Mouse (Mus musculus): ENCODE data around the gene 4930544D05Rik. TPM values are rescaled to one million over a fixed set of nuclear protein-coding genes. Genes with fewer than 3 reads are reported as not detected.

4930544D05Rik gene
- polyA plus RNA-seq, 1 experiment from 2014 or later: not detected

GRCm38 (mm10) chr11:70591733-70592132 lies 23.9 kb upstream of the 4930544D05Rik start:
- Histone ChIP-seq H3K27ac (ENCODE audit: low read depth) (no peak overlapping the region), H3K36me3 (ENCODE audit: control insufficient read depth, insufficient read depth, low read length) (no peaks in the 10 kb centered on the region), H3K27me3 (replicated peaks; ENCODE audit: control insufficient read depth, insufficient read depth, low read length) (no peaks in the 10 kb centered on the region), H3K4me2 (ENCODE audit: low read length) (no peak overlapping the region), H3K4me3 (ENCODE audit: low read depth, low read length) (no peak overlapping the region), H3K9me3 (ENCODE audit: control insufficient read depth, low read length) (no peaks in the 10 kb centered on the region), H3K4me1 (replicated peaks; ENCODE audit: control insufficient read depth, insufficient read depth, low read length) (no peaks in the 10 kb centered on the region), H3K9ac (ENCODE audit: low read length) (no peak overlapping the region)
- no peak for ATAC-seq (replicated peaks; ENCODE audit: low FRiP score, low TSS enrichment, low read depth)
- DNase-seq (ENCODE audit: low spot score): no peak
- WGBS: 96% methylated on average over 1 of the region's 1 CpGs

DNA sequence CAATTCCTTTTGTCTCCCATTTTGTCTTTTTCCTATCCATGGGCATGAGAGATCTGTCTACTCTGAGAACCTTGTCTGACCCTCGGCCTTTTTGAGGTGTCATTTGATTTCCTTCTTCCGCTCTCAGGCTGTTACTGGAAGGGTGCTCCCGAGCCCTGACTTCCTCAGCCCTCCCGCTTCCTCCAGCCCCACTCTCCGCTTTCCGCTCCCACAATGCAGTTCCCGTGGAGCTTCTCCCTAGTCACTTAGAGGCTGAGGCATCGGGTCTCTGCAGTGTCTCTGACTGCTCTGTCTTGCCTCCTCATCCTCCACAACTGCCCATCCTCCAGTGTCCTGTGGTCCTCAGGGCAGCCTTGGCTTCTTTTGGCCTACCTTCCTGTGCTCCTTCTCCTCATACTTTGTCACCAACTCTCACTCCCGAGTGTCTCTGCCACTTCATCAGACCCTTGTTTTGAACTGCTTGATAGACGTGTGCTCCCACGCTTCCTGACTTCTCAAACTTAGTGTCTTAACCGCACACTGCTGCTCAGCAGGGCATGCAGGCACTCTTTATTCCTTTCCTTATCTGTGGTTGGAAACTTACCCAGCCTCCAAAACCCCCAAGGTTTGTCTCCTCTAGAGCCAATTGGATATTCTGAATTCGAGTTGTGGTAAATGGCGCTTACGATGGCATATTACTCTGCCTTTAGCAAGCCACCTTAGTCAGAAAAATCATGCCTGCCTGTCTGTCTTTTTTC lies 21.2 kb upstream of the 4930544D05Rik start:
- H3K9ac ChIP-seq (ENCODE audit: low read length): no peak overlapping the region
- no peaks in the 10 kb centered on the region for H3K4me1 ChIP-seq (replicated peaks; ENCODE audit: control insufficient read depth, insufficient read depth, low read length)
- ATAC-seq (replicated peaks; ENCODE audit: low FRiP score, low TSS enrichment, low read depth): no peak
- H3K9me3 ChIP-seq (ENCODE audit: control insufficient read depth, low read length): no peaks in the 10 kb centered on the region
- H3K4me2 ChIP-seq (ENCODE audit: low read length): no peak overlapping the region
- H3K4me3 ChIP-seq (ENCODE audit: low read depth, low read length): no peak overlapping the region
- 79% methylated on average over 15 of the region's 15 CpGs for WGBS
- no peak overlapping the region for H3K27ac ChIP-seq (ENCODE audit: low read depth)
- peaks cover 26% of the 10 kb centered on the region for H3K36me3 ChIP-seq (ENCODE audit: control insufficient read depth, insufficient read depth, low read length)
- H3K27me3 ChIP-seq (replicated peaks; ENCODE audit: control insufficient read depth, insufficient read depth, low read length): no peaks in the 10 kb centered on the region
- DNase-seq (ENCODE audit: low spot score): no peak

GRCm38 (mm10) chr11:70595638-70596037 lies 20.0 kb upstream of the 4930544D05Rik start:
- Histone ChIP-seq H3K4me3 (ENCODE audit: low read depth, low read length) (no peak overlapping the region), H3K27ac (ENCODE audit: low read depth) (no peak overlapping the region), H3K27me3 (replicated peaks; ENCODE audit: control insufficient read depth, insufficient read depth, low read length) (no peaks in the 10 kb centered on the region), H3K4me2 (ENCODE audit: low read length) (no peak overlapping the region), H3K9ac (ENCODE audit: low read length) (no peak overlapping the region), H3K36me3 (ENCODE audit: control insufficient read depth, insufficient read depth, low read length) (peaks cover 34% of the 10 kb centered on the region), H3K9me3 (ENCODE audit: control insufficient read depth, low read length) (no peaks in the 10 kb centered on the region), H3K4me1 (replicated peaks; ENCODE audit: control insufficient read depth, insufficient read depth, low read length) (no peaks in the 10 kb centered on the region)
- DNase-seq (ENCODE audit: low spot score): no peak
- WGBS: 53% methylated on average over 2 of the region's 2 CpGs
- ATAC-seq (replicated peaks; ENCODE audit: low FRiP score, low TSS enrichment, low read depth): no peak

GRCm38 (mm10) chr11:70596094-70596493 lies 19.6 kb upstream of the 4930544D05Rik start:
- 74% methylated on average over 4 of the region's 4 CpGs for WGBS
- DNase-seq (ENCODE audit: low spot score): no peak
- Histone ChIP-seq H3K9me3 (ENCODE audit: control insufficient read depth, low read length) (no peaks in the 10 kb centered on the region), H3K4me1 (replicated peaks; ENCODE audit: control insufficient read depth, insufficient read depth, low read length) (no peaks in the 10 kb centered on the region), H3K27me3 (replicated peaks; ENCODE audit: control insufficient read depth, insufficient read depth, low read length) (no peaks in the 10 kb centered on the region), H3K27ac (ENCODE audit: low read depth) (no peak overlapping the region), H3K4me3 (ENCODE audit: low read depth, low read length) (no peak overlapping the region), H3K9ac (ENCODE audit: low read length) (no peak overlapping the region), H3K4me2 (ENCODE audit: low read length) (no peak overlapping the region), H3K36me3 (ENCODE audit: control insufficient read depth, insufficient read depth, low read length) (peaks cover 34% of the 10 kb centered on the region)
- no peak for ATAC-seq (replicated peaks; ENCODE audit: low FRiP score, low TSS enrichment, low read depth)

GRCm38 (mm10) chr11:70597301-70597700 lies 18.3 kb upstream of the 4930544D05Rik start:
- Histone ChIP-seq H3K4me3 (ENCODE audit: low read depth, low read length) (no peak overlapping the region), H3K9ac (ENCODE audit: low read length) (no peak overlapping the region), H3K27me3 (replicated peaks; ENCODE audit: control insufficient read depth, insufficient read depth, low read length) (no peaks in the 10 kb centered on the region), H3K9me3 (ENCODE audit: control insufficient read depth, low read length) (no peaks in the 10 kb centered on the region), H3K4me2 (ENCODE audit: low read length) (no peak overlapping the region), H3K36me3 (ENCODE audit: control insufficient read depth, insufficient read depth, low read length) (peaks cover 44% of the 10 kb centered on the region), H3K4me1 (replicated peaks; ENCODE audit: control insufficient read depth, insufficient read depth, low read length) (no peaks in the 10 kb centered on the region), H3K27ac (ENCODE audit: low read depth) (no peak overlapping the region)
- no peak for DNase-seq (ENCODE audit: low spot score)
- 80% methylated on average over 6 of the region's 6 CpGs for WGBS
- ATAC-seq (replicated peaks; ENCODE audit: low FRiP score, low TSS enrichment, low read depth): no peak

GRCm38 (mm10) chr11:70598451-70598953 lies 17.1 kb upstream of the 4930544D05Rik start:
- DNase-seq (ENCODE audit: low spot score) (no peak), ATAC-seq (replicated peaks; ENCODE audit: low FRiP score, low TSS enrichment, low read depth) (no peak)
- H3K9me3 ChIP-seq (ENCODE audit: control insufficient read depth, low read length): no peaks in the 10 kb centered on the region
- H3K27ac ChIP-seq (ENCODE audit: low read depth): no peak overlapping the region
- 85% methylated on average over 9 of the region's 9 CpGs for WGBS
- no peak overlapping the region for H3K9ac ChIP-seq (ENCODE audit: low read length)
- peaks cover 54% of the 10 kb centered on the region for H3K36me3 ChIP-seq (ENCODE audit: control insufficient read depth, insufficient read depth, low read length)
- no peaks in the 10 kb centered on the region for H3K4me1 ChIP-seq (replicated peaks; ENCODE audit: control insufficient read depth, insufficient read depth, low read length)
- H3K4me2 ChIP-seq (ENCODE audit: low read length): no peak overlapping the region
- H3K27me3 ChIP-seq (replicated peaks; ENCODE audit: control insufficient read depth, insufficient read depth, low read length): no peaks in the 10 kb centered on the region
- H3K4me3 ChIP-seq (ENCODE audit: low read depth, low read length): no peak overlapping the region

DNA sequence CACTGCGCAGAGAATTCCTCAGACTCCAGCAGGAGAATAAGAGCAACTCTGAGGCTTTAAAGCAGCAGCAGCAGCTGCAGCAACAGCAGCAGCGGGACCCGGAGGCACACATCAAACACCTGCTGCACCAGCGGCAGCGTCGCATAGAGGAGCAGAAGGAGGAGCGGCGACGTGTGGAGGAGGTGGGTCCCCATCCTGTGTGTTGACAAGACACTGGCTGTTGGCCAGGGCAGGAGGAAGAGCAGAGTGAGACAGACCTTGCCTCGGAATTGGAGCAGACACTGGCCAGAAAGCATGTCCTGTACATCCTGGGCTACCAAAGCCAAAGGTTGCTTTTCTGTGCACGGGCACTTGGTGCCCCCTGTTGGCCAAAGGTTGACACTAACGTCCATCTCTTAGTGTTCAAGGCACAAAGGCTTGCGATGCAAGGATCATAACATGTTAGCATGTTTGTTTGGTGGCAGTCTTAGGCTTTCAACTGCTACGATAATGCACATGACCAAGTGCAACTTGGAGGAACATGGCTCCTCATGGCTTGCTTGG lies 10.6 kb upstream of the 4930544D05Rik start:
- peak; percentile 87 for DNase-seq (ENCODE audit: low spot score)
- WGBS: 54% methylated on average over 14 of the region's 14 CpGs
- H3K36me3 ChIP-seq (ENCODE audit: control insufficient read depth, insufficient read depth, low read length): peaks cover 86% of the 10 kb centered on the region

DNA sequence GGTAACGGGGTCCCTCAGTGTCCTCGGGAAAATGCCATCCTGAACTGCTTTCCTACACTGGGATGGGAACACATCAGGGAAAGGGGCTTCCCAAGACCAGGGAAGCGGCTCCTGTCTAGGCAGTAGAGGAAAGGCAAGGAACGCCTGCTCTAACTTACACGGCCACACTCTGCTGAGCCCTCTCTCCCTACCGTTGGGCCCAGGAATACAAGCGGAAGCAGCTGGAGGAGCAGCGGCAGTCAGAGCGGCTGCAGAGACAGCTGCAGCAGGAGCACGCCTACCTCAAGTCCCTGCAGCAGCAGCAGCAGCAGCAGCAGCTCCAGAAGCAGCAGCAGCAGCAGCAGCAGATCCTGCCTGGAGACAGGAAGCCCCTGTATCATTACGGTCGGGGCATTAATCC lies 8.9 kb upstream of the 4930544D05Rik start:
- Histone ChIP-seq H3K9me3 (ENCODE audit: control insufficient read depth, low read length) (no peaks in the 10 kb centered on the region), H3K4me3 (ENCODE audit: low read depth, low read length) (no peak overlapping the region), H3K4me1 (replicated peaks; ENCODE audit: control insufficient read depth, insufficient read depth, low read length) (no peaks in the 10 kb centered on the region), H3K27me3 (replicated peaks; ENCODE audit: control insufficient read depth, insufficient read depth, low read length) (no peaks in the 10 kb centered on the region), H3K4me2 (ENCODE audit: low read length) (no peak overlapping the region), H3K27ac (ENCODE audit: low read depth) (no peak overlapping the region), H3K9ac (ENCODE audit: low read length) (no peak overlapping the region), H3K36me3 (ENCODE audit: control insufficient read depth, insufficient read depth, low read length) (peaks cover 95% of the 10 kb centered on the region)
- ATAC-seq (replicated peaks; ENCODE audit: low FRiP score, low TSS enrichment, low read depth): no peak
- 71% methylated on average over 12 of the region's 12 CpGs for WGBS
- DNase-seq (ENCODE audit: low spot score): no peak

More for the DNA sequence above, 10.6 kb upstream of the 4930544D05Rik start:
- no peaks in the 10 kb centered on the region for H3K4me1 ChIP-seq (replicated peaks; ENCODE audit: control insufficient read depth, insufficient read depth, low read length)
- no peaks in the 10 kb centered on the region for H3K9me3 ChIP-seq (ENCODE audit: control insufficient read depth, low read length)
- no peak overlapping the region for H3K27ac ChIP-seq (ENCODE audit: low read depth)
- H3K4me3 ChIP-seq (ENCODE audit: low read depth, low read length): no peak overlapping the region
- no peak overlapping the region for H3K9ac ChIP-seq (ENCODE audit: low read length)
- no peak for ATAC-seq (replicated peaks; ENCODE audit: low FRiP score, low TSS enrichment, low read depth)
- H3K27me3 ChIP-seq (replicated peaks; ENCODE audit: control insufficient read depth, insufficient read depth, low read length): no peaks in the 10 kb centered on the region
- H3K4me2 ChIP-seq (ENCODE audit: low read length): no peak overlapping the region

- DNase-seq (ENCODE audit: low spot score) (no peak), ATAC-seq (replicated peaks; ENCODE audit: low FRiP score, low TSS enrichment, low read depth) (no peak)
- H3K27ac ChIP-seq (ENCODE audit: low read depth): no peak overlapping the region
- WGBS: 90% methylated on average over 9 of the region's 9 CpGs
- H3K4me2 ChIP-seq (ENCODE audit: low read length): no peak overlapping the region
- no peak overlapping the region for H3K9ac ChIP-seq (ENCODE audit: low read length)
- H3K4me3 ChIP-seq (ENCODE audit: low read depth, low read length): no peak overlapping the region
- no peaks in the 10 kb centered on the region for H3K4me1 ChIP-seq (replicated peaks; ENCODE audit: control insufficient read depth, insufficient read depth, low read length)
- H3K9me3 ChIP-seq (ENCODE audit: control insufficient read depth, low read length): no peaks in the 10 kb centered on the region
- peaks cover 95% of the 10 kb centered on the region for H3K36me3 ChIP-seq (ENCODE audit: control insufficient read depth, insufficient read depth, low read length)
- H3K27me3 ChIP-seq (replicated peaks; ENCODE audit: control insufficient read depth, insufficient read depth, low read length): no peaks in the 10 kb centered on the region
Measured at GRCm38 (mm10) chr11:70607611-70608010, 8.0 kb upstream of the 4930544D05Rik start.

All from intestine, embryonic 14.5 days (tissue).